Mouse (Mus musculus): ENCODE results near the gene Abcc4. TPM values are rescaled to one million over a fixed set of nuclear protein-coding genes. Genes with fewer than 3 reads are reported as not detected.

Gene Abcc4
- polyA plus RNA-seq, 1 experiment from 2014 or later: 3.0 TPM

DNA sequence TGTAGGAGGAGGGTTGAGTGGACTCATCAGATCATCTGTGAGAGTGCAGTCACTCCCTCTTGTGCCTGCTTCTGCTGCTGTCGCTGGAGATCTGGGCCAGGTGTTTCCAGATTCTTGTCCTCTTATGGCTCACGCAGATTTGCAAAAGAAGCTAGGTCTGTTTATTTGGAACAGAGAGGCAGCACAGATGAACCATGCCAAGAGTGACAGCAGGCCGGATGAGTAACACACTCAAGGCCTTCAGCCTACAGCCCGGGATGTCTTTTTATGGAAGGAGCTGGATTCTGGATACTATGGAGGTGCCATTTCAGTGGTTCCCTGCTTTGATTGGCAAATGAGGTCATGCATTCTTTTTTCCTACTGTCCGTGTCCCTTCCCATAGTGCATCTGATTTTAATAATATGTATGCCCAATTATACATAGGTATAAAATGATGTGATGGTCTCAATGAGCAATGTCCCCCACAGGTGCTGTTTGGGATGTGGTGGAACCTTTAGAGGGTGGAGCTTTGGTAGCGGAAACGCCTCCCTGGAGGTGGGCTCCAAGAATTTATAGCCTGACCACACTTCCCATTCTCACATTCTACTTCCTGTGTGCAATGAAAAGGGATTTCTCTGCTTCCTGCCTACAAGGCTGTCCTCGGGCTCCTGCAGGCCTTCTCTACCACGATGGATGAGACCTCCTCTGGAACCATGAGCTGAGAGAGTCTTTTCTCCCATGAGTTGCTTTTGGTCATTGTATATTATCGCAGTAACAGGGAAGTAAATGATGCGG, 18.1 kb upstream of the Abcc4 start:
- Histone ChIP-seq H3K4me1 (peaks cover 7% of the 10 kb centered on the region), H3K27me3 (ENCODE audit: poor library complexity, severe bottlenecking) (peaks cover 20% of the 10 kb centered on the region), H3K36me3 (replicated peaks) (no peaks in the 10 kb centered on the region), H3K27ac (no peak overlapping the region), H3K9me3 (no peaks in the 10 kb centered on the region), H3K4me3 (no peak overlapping the region)
- DNase-seq (ENCODE audit: extremely low spot score, low spot score): no peak
- WGBS: 88% methylated on average over 11 of the region's 11 CpGs

DNA sequence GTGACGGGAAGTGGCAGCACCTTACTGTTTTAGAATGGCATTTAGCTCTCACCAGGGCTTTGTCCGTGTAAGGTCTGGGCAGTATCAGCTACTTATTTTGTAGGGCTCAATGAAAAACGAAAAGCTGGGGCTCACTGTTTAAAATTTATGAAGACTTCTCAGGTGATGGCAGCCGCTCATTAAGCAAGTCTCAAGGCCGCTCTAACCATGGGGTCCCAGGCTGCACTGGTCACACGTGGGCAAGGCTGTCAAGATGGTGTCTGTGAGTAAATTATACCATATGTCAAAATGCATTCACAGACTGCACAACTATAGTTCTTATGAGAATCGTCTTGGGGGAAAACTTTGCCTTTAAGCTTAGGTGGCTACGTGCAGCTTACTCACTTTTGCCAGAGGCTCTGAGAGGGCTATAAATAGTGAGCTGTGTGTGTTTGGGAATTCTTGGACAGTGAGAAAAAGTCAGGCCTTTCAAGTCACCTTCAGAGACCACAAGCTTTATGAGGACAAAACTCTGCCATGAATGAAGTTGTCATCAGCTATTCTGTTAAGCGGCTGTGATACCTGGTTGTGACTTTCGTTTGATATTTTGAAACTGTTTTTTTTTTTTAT, 13.7 kb upstream of the Abcc4 start:
- Histone ChIP-seq H3K4me3 (no peak overlapping the region), H3K4me1 (peaks cover 12% of the 10 kb centered on the region), H3K36me3 (replicated peaks) (no peaks in the 10 kb centered on the region), H3K27me3 (ENCODE audit: poor library complexity, severe bottlenecking) (peaks cover 45% of the 10 kb centered on the region), H3K27ac (no peak overlapping the region), H3K9me3 (no peaks in the 10 kb centered on the region)
- DNase-seq (ENCODE audit: extremely low spot score, low spot score): no peak
- 68% methylated on average over 10 of the region's 10 CpGs for WGBS

- Histone ChIP-seq H3K27me3 (ENCODE audit: poor library complexity, severe bottlenecking) (peaks cover 56% of the 10 kb centered on the region), H3K4me1 (peaks cover 18% of the 10 kb centered on the region), H3K4me3 (no peak overlapping the region), H3K9me3 (no peaks in the 10 kb centered on the region), H3K36me3 (replicated peaks) (no peaks in the 10 kb centered on the region), H3K27ac (no peak overlapping the region)
- no peak for DNase-seq (ENCODE audit: extremely low spot score, low spot score)
- whole genome bisulfite sequencing: 74% methylated on average over 7 of the region's 7 CpGs
These were observed 12.6 kb upstream of the Abcc4 start for GRCm38 (mm10) chr14:118718576-118718975.

- Histone ChIP-seq H3K9me3 (no peaks in the 10 kb centered on the region), H3K4me3 (no peak overlapping the region), H3K36me3 (replicated peaks) (no peaks in the 10 kb centered on the region), H3K4me1 (peaks cover 27% of the 10 kb centered on the region), H3K27ac (no peak overlapping the region), H3K27me3 (ENCODE audit: poor library complexity, severe bottlenecking) (peaks cover 74% of the 10 kb centered on the region)
- DNase-seq (ENCODE audit: extremely low spot score, low spot score): no peak
- WGBS: 94% methylated on average over 16 of the region's 16 CpGs
These were observed 10.6 kb upstream of the Abcc4 start for GRCm38 (mm10) chr14:118716372-118717312.

GRCm38 (mm10) chr14:118714720-118715119, 8.7 kb upstream of the Abcc4 start:
- WGBS: 89% methylated on average over 6 of the region's 6 CpGs
- H3K36me3 ChIP-seq (replicated peaks): no peaks in the 10 kb centered on the region
- H3K4me1 ChIP-seq: peaks cover 34% of the 10 kb centered on the region
- peaks cover 72% of the 10 kb centered on the region for H3K27me3 ChIP-seq (ENCODE audit: poor library complexity, severe bottlenecking)
- DNase-seq (ENCODE audit: extremely low spot score, low spot score): no peak
- H3K27ac ChIP-seq: no peak overlapping the region
- no peak overlapping the region for H3K4me3 ChIP-seq
- no peaks in the 10 kb centered on the region for H3K9me3 ChIP-seq

DNA sequence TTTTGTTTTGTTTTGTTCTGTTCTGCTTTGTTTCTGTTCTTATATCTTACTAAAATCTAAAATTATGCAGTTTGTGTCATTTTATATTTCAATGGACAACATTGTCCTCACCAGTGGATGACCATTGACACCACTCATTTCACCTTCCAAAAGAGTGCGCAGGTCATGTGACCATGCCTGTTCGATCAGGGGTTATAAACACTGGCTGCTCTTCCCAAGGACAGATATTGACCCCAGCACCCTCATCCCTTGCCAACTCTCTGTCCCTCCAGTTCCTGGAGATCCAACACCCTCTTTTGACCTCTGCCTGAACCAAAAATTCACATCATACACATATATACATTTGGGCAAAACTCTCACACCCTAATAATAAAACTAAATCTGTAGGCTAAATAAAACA, 8.3 kb upstream of the Abcc4 start:
- Histone ChIP-seq H3K36me3 (replicated peaks) (no peaks in the 10 kb centered on the region), H3K27ac (no peak overlapping the region), H3K4me3 (no peak overlapping the region), H3K9me3 (no peaks in the 10 kb centered on the region), H3K4me1 (peaks cover 34% of the 10 kb centered on the region), H3K27me3 (ENCODE audit: poor library complexity, severe bottlenecking) (peaks cover 72% of the 10 kb centered on the region)
- DNase-seq (ENCODE audit: extremely low spot score, low spot score): no peak
- WGBS: 85% methylated on average over 2 of the region's 2 CpGs

- peaks cover 76% of the 10 kb centered on the region for H3K27me3 ChIP-seq (ENCODE audit: poor library complexity, severe bottlenecking)
These were observed 7.8 kb upstream of the Abcc4 start for GRCm38 (mm10) chr14:118713869-118714268.

DNA sequence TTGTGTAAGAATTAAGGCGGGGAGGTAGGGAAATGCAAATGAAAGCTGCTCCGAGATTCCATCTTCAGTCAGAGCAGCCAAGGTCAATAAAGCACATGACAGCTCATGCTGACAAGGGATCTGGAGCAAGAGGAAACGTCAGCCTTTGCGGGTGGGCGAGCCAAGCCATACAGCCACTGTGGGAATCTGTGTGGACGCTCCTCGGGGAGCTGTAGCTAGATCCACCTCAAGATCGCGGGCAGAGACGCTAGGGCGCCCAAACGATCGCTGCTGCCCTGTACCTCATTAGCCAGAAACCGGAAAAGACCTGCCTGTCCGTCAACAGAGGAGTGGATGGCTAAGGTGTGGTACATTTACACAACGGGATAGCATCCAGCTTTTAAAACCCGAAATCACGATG, 7.4 kb upstream of the Abcc4 start:
- Histone ChIP-seq H3K36me3 (replicated peaks) (no peaks in the 10 kb centered on the region), H3K9me3 (no peaks in the 10 kb centered on the region), H3K27ac (no peak overlapping the region), H3K4me1 (peaks cover 34% of the 10 kb centered on the region), H3K4me3 (peak overlapping the region; percentile 49), H3K27me3 (ENCODE audit: poor library complexity, severe bottlenecking) (peaks cover 78% of the 10 kb centered on the region)
- under 1% methylated on average over 18 of the region's 18 CpGs for WGBS
- no peak for DNase-seq (ENCODE audit: extremely low spot score, low spot score)

More at GRCm38 (mm10) chr14:118713869-118714268, 7.8 kb upstream of the Abcc4 start:
- WGBS: 6% methylated on average over 8 of the region's 8 CpGs
- Histone ChIP-seq H3K36me3 (replicated peaks) (no peaks in the 10 kb centered on the region), H3K4me1 (peaks cover 34% of the 10 kb centered on the region), H3K4me3 (peak overlapping the region; percentile 49), H3K27ac (no peak overlapping the region), H3K9me3 (no peaks in the 10 kb centered on the region)
- DNase-seq (ENCODE audit: extremely low spot score, low spot score): no peak

DNA sequence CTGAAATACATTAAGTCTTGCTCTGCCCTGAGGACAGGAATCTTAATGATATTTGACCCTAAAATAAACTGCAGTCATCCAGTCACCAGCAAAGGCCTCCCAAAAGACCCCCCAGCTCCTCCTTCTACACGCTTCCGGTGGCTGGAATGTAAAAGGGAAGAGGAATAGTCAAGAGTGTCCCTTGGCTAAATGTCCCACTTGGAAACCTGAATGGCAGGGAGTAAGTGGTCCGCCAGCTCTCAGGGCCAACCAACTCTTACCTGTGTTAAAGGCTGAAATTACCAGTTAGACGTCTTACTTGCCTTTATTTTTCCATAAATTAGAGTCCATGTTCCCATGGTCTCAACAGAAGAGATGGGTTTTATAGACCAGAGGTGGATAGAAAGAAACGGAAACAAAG, 6.9 kb upstream of the Abcc4 start:
- WGBS: 55% methylated on average over 5 of the region's 5 CpGs
- H3K27me3 ChIP-seq (ENCODE audit: poor library complexity, severe bottlenecking): peaks cover 78% of the 10 kb centered on the region
- no peak for DNase-seq (ENCODE audit: extremely low spot score, low spot score)

GRCm38 (mm10) chr14:118710945-118711344, 4.9 kb upstream of the Abcc4 start:
- H3K9me3 ChIP-seq: no peaks in the 10 kb centered on the region
- peaks cover 43% of the 10 kb centered on the region for H3K4me1 ChIP-seq
- H3K27me3 ChIP-seq (ENCODE audit: poor library complexity, severe bottlenecking): peaks cover 85% of the 10 kb centered on the region
- no peak overlapping the region for H3K27ac ChIP-seq
- no peak overlapping the region for H3K4me3 ChIP-seq
- H3K36me3 ChIP-seq (replicated peaks): no peaks in the 10 kb centered on the region
- DNase-seq (ENCODE audit: extremely low spot score, low spot score): no peak

More for the DNA sequence above, 6.9 kb upstream of the Abcc4 start:
- Histone ChIP-seq H3K4me3 (peak overlapping the region; percentile 49), H3K36me3 (replicated peaks) (no peaks in the 10 kb centered on the region), H3K9me3 (no peaks in the 10 kb centered on the region), H3K27ac (no peak overlapping the region), H3K4me1 (peaks cover 34% of the 10 kb centered on the region)

DNA sequence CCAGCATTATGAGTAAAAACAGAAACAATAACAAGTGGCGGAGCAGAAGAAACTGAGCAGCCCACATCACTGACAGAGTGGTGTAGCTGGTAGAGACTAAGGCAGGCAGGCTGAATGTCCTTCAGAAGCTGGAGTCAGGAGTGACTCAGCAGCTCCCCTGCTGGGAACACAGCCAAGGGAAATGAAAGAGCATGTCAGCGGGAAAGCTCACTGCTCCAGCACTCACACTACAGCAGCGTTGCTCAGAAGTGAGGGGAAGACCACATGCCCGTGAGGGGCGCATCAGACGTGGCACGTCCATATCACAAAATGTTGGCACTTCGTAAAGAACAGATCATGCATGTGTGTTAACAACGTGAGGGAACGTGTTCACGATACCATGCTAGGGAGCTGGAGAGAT, 3.7 kb upstream of the Abcc4 start:
- peaks cover 54% of the 10 kb centered on the region for H3K4me1 ChIP-seq
- no peaks in the 10 kb centered on the region for H3K36me3 ChIP-seq (replicated peaks)
- H3K27me3 ChIP-seq (ENCODE audit: poor library complexity, severe bottlenecking): peaks cover 91% of the 10 kb centered on the region
- no peaks in the 10 kb centered on the region for H3K9me3 ChIP-seq
- H3K27ac ChIP-seq: no peak overlapping the region
- H3K4me3 ChIP-seq: no peak overlapping the region
- WGBS: 38% methylated on average over 11 of the region's 11 CpGs
- DNase-seq (ENCODE audit: extremely low spot score, low spot score): no peak

DNA sequence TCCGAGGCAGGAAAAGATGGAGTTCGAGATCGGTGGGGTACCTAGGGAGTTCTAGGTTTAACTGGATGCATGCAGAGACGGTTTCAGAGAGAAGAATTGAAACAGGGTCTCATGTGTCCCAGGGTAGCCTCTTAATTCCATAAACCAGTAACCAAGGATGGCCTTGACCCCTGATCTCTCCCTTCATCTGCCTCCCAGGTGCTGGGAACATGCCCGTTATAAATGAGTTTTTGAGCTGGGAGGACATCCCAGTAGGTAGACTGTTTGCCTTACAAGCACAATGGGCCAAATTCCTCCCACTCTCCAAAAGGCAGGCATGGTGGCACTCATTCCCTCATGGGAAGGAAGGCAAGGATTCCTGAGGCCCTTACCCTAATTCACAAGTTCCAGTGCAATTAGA, 2.1 kb upstream of the Abcc4 start:
- peaks cover 91% of the 10 kb centered on the region for H3K27me3 ChIP-seq (ENCODE audit: poor library complexity, severe bottlenecking)
- no peak overlapping the region for H3K27ac ChIP-seq
- 80% methylated on average over 5 of the region's 5 CpGs for WGBS
- DNase-seq (ENCODE audit: extremely low spot score, low spot score): no peak
- no peaks in the 10 kb centered on the region for H3K36me3 ChIP-seq (replicated peaks)
- no peaks in the 10 kb centered on the region for H3K9me3 ChIP-seq
- H3K4me3 ChIP-seq: no peak overlapping the region
- H3K4me1 ChIP-seq: peaks cover 44% of the 10 kb centered on the region
